Mouse (Mus musculus) thymus, postnatal 36 days (tissue): ENCODE measurements around the gene Kcnj14.

Experiments
- DNase-seq, 2 experiments: peaks; one replicate each; pipeline ENCODE4 v3.0.0; 2022; ENCODE audit warnings: mixed read lengths in 2 of 2

The Kcnj14 gene

DNA sequence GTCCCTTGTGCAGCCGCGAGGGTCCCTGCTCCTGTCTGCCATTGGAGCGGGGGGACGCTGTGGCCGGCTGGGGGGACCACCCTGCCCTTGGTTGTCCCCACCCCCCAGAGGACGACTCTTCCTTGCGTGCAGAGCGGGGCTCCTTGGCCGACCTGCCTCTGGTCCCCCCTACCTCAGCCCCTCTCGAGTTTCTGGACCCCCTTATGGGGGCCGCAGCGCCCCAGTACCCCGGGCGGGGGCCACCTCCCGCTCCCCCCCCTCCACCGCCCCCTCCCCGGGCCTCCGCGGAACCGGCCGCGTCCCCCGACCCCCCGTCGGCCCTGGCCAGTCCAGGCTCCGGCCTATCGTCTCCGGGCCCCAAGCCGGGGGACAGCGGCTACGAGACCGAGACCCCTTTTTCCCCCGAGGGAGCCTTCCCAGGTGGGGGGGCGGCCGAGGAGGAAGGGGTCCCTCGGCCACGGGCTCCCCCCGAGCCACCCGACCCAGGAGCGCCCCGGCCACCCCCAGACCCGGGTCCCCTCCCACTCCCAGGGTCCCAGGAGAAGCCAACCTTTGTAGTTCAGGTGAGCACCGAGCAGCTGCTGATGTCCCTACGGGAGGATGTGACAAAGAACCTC lies 30.5 kb downstream of the Kcnj14 start:
- no peak for DNase-seq

DNA sequence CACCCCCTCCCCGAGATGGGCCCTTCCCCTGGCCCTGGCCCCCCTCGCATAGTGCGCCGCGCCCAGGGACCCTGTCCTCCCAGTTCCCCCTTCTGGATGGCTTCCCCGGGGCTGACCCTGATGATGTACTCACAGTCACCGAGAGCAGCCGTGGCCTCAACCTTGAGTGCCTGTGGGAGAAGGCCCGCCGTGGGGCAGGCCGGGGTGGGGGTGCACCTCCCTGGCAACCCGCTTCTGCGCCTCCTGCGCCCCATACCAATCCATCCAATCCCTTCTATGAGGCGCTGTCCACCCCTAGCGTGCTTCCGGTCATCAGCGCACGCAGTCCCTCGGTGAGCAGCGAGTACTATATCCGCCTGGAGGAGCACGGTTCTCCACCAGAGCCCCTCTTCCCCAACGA lies 31.3 kb downstream of the Kcnj14 start:
- DNase-seq: no peak

DNA sequence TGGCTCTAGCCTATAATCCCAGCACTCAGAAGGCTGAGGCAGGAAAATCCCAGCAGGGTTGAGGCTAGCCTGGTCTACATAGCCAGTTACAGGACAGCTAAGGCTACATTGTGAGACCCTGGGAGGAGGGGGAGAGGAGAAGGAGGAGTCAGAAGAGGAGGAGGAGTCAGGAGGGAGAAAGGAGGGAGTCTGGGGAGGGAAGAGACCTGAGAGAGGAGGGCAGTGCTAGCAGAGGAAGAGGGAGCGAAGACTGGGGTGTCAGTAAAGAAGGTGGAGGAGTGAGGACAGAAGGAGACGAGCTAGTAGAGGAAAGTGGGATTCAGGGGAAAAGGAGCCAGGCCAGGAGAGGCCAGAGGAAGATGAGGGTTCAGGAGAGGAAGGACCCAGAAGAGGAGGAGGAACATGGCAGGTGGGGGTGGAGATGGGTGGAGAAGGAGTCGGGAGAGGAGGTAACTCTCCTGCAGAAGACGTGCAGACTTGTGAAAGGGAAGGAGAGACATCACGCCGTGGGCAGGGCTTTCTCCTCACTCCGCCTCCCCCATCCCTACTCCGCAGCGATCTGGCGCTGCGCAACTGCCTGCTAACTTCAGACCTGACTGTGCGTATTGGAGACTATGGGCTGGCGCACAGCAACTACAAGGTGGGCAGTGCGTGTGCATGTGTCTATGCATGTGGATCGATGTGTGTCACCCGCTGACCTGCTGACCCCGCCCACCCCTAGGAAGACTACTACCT lies 32.7 kb downstream of the Kcnj14 start:
- no peak for DNase-seq

DNA sequence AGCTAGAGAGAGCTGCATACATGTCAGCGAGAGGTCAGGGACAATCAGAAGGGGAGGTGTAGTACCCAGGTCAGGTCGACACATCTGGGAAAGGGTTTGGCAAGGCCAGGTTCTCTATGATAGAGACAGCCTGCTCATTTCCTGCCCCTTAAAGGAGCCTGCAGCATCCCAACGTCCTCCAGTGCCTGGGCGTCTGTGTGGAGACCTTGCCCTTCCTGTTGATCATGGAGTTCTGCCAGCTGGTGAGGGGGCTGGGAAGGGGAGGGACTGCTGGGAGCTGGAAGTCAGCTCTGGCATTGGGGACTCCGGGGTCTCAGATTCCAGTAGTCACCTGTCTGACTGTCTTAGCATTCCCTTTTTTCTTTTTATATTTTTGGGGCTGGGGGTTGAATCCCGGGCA lies 33.9 kb downstream of the Kcnj14 start:
- DNase-seq: no peak

DNA sequence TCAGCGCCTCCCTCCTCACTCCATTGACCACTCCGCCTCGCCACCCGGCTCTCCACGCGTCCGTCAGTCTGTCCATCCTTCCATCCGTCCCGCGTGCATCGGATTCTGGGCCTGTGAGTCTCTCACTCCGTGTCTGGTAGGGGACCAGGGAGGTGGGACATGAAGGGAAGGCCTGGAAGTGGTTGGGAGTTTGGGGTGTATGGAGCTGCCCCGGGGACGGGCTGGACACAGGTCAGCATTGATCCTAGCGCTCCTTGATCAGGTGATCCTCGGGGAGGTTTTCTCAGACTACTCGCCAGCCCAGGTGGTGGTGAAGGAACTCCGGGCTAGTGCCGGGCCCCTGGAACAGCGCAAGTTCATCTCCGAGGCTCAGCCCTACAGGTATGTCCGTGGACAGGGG lies 36.9 kb downstream of the Kcnj14 start:
- no peak for DNase-seq

DNA sequence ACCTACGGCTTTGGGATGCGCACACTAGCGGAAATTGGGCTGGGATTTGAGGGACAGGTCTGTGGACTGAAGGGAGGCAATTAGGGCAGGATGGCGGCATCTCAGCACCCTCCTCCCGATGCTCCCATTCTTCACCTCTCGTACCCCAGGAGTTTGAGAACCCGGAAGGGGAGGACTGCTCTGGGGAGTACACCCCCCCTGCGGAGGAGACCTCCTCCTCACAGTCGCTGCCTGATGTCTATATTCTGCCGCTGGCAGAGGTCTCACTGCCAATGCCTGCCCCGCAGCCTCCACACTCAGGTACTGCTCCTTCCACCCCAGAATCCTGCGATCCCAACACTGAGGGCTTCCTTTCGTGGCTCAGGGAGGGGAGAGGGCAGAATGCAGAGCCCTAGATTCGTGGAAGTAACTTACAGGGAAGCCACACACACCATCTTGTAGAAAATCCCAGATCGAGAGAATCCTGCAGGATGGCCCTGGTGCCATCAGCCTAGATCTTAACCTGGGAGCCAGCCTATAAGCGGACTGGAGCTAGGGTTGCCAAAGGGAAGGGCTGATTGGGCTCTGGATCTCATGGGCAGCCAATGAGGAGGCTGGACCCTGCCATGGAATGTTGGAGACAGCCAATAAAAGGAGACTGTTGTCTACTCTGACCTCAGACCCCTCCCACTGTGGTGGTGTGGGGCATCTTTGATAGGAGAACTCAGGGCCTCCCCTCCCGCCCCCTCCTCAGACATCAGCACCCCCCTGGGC lies 37.7 kb downstream of the Kcnj14 start:
- DNase-seq: no peak

DNA sequence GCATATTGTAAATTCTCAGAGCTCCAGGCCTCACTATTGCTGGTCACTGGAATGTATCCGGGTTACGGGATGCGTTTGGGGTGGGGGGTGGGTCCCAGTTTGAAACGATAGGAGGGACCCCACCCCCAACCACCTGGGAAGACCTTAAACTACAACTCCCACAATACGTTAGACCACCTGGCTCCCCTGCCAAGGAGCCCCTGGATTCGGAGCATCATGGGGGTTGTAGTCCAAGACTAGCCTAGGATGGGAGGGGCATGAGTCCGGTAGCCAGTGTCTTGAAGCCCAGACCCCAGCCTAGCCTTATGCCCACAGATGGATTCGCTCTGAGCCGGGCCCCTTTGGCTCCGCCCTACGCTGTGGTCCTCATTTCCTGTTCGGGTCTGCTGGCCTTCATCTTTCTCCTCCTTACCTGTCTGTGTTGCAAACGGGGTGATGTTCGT lies 38.4 kb downstream of the Kcnj14 start:
- DNase-seq: no peak

DNA sequence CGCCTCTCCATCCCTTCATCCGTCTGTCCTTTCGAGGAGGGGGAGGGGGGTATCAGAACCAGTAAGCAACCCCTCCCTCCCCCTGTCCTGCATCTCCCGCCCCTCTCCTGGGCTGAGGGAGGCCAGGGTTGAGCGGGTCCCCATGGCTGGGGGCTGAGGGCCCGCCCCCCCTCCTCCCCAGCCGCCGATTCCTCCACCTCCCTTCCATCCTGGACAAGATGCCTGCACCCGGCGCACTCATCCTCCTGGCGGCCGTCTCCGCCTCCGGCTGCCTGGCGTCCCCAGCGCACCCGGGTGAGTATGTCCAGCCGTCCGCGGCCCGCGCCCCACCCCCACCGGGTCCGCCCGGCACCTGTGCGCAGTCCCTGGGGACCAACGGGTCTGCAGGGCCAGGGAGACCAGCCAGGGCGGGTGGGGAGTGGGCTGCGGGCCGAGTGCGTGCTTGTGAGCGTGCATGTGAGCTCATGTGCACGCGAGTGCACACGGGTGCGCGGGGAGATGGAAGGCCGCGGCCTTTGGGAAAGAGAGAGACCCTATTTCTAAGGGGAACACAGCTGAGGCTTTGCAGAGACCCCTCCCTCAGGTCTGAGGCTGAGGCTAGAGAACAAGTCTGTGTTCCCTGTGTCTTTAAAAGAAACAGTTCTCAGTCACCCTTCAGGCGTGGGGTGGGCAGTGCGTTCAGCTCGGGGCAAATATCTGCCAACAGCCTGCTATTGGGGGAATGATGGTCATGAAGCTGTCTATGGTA lies 39.0 kb downstream of the Kcnj14 start:
- no peak for DNase-seq

DNA sequence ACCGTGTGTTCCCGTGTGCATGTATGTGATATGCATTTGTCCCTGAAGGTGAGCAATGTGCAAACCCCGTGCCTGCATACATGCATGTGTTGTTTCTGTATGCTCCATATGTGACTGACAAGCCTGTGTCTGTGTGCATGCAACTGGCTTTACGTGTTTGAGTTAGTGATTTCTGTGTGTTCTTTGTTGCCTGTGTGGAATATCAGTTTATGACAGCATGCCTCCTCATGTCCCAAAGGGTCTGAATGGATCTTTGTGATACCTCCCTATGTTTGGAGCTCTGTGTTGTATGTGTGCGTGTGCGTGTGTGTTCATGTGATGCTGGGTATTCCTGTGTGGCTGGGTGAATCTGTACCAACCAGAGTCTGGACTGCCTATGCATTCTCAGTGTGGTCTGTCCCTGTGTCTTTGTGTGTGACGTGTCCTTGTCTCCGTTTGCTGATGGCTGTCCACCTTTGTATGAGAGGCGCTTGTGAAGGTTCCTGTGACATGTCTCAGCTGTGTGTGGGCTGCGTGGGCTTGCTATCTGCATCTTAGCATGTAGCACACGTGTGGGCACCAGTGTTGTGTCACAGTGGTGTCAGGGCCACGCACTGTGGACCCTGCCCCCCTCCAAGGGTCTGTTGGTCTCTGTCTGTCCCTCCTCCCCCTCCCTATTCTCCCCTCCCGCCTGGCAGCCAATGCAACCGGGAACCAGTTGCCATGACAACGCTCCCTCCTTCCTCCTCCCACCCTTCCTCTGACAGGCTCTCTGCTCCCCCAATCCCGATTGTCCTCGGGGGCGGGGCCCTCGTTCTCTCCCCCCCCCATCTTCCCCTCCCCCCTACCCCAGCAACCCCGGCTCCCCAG lies 39.8 kb downstream of the Kcnj14 start, which contains the start of gene Sult2b1:
Gene Sult2b1, minus strand, starts transcription at position 146 of the 849 bp plus-strand sequence.
- DNase-seq: no peak

DNA sequence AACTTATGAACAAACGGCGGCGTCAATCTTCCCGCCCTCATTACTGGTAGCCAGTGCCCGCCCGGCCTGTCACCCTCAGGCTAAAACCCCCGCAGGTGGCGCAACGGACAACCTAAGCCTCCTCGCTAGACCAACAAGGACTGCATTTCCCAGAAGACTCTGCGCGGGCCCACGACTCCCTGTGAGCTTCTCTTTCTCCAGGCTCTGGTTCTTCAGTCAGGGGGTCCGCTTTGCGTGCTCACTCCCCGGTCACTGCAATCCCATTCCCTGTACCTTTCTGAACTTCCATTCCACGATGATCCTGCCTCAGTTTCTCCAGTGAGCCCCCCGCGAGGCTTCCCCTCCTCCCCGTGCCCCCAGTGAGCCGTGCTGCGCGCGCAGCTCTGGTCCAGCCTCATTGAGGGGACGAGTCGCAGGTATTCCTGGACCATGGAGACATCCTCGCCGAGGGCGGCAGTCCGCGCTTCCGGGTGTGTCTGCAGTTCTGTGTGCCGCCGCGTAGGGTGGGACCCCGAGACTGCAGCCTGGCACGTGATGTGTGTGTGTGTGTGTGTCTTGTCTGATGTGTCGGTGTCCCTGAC lies 41.0 kb downstream of the Kcnj14 start, which contains the start of gene Lmtk3:
Gene Lmtk3, plus strand, starts transcription at position 228 of the 581 bp plus-strand sequence.
- DNase-seq: peak; percentile 52 to 55

DNA sequence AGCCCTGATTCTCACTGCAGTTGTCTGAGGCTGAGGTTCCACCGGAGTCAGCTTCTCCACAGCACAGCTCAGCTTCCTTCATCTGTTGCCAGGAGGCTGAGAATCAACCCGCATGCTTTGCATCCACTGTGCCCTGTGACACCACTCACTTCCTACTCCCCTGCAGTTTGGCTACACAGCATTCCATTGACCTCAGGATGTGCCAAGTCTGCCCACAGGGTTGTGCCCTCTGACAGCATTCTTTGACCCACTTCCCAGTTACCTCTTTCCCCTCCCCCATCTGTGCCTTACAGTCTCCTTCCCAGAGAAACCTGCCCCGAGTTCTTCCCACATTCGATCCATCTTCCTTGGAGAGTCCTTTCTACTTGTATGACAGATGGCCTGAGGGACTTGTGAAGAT lies 42.3 kb downstream of the Kcnj14 start:
- DNase-seq: no peak

DNA sequence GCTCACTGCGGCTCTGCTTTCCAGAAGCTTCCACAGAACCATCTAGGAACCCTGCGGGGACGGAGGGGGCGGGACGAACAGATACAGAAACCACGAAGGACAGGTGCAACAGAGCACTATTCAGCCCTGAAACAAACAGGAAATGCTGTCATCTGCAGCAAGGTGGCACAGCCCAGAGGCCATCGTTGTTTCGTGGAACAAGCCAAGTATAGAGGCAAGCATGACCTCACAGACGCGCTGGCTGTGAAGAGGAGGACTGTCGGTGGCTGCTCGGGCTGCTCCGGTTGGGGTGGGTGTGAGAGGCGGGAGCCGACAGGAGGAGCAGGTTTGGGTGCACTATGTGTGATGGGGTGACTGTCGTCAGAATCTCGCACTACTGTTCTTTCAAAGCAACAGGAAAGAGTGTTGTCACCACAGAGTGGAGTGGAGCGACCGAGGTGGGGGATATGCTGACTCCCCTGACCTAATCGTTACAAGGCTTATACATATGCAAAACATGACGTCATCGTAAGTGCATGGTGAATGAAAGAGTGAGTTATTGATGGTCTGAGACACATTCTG lies 45.4 kb downstream of the Kcnj14 start:
- DNase-seq: peak; percentile 59 to 67

DNA sequence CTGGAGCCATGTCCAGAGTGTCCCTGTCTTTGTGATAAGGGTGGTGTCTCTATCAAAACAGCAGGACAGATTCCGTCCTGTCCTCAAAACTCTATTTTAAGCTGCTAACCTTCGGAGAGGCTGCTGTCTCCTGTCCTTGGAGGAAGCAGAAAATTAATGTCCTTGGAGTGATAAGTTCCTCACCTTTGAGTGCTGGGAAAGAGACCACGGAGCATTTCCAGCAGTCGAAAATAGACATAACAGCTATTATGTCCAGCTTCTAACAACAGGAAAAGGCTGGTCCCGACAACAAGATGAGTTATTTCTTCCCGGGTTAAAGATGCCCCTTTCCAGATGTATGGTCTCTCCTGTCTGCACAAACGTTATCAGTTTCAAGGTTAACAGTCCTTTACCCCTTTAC lies 49.3 kb downstream of the Kcnj14 start:
- no peak for DNase-seq

DNA sequence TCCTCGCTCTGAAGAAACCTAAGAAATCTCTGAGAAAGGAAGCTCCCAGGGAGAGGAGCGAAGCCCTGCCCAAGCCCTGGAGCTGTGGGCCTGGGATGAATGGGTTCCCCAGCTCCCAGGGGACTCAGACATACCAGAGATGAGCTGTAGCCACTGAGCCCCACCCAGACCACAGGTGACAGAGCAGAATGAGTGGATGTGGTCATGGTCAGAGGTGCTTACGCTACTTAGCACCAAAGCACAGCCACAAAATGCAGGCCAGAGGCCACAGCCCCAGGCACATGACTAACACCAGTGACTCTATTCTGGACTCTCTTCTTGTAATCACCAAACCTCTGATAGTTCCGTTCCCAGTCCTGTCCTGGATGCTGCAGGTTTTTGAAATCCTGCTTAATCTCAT lies 53.5 kb downstream of the Kcnj14 start:
- DNase-seq: no peak

DNA sequence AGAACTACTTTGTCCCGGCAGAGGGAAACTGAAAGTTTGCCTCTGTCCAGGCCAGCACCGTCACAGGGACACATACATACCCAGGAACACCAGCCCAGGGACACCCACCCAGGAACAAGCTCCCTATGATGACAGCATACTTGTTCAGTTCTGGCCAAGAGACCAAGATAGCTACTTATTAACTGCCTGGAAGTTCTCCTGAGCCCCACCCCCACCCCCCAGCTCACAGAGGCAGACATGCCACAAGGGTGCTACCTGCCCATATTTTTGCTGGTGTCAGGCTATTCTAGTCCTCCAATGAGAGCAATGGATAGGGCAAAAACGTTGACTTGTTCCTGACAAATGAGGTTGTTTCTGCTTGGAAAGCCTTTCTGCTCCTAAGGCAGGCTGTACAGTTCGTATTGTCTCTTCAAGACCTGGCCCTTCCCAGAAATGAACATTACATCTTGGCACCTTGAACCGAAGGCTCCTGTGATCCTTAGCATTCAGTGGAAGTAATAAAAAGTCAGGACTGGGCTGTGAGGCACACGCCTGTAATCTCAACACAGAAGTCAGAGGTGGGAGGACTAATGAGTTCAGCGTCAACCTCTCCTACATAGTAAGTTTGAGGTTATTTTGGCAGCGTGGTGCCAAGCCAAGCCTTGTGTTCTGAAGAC lies 54.0 kb downstream of the Kcnj14 start:
- DNase-seq: no peak

DNA sequence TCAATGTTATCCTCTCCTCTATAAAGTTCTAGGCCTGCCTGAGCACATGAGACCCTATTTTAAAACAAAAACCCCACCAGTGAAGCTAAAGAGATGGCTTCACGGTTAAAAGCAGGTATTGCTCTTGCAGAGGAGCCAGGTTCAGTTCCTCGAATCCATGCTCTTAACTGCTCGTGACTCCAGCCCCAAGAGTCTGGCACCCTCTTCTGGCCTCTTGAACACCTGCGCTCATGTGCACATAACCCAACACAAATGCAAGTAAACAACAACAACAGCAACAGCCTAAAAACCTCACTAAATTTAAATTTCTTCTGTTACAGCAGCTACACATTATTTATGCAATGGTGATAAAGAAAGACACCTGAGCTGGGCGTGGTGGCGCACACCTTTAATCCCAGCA lies 57.1 kb downstream of the Kcnj14 start:
- no peak for DNase-seq

DNA sequence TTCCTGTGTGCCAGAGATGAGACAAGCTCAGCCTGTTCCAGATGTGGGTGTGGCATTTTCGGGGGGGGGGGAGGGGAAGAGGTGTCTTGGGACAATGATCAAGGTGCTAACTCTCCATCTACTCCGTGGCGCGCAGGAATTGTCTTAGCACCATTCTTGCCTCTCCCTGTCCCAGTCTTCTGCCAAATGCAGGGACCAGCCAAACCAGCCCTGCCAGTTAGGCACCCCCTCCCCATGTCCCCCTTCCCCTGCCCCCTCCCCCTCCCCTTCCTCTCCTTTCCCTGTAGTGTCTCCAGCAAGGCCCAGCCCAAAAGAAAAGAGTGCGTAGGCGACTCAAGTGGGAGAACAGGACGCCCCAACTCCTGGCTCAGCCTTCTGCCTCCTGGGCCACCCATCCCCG lies 57.8 kb downstream of the Kcnj14 start:
- DNase-seq: no peak
